Mouse (Mus musculus) kidney, embryonic 14.5 days (tissue): ENCODE measurements around the gene E2f8. TPM values are rescaled to one million over a fixed set of nuclear protein-coding genes. Genes with fewer than 3 reads are reported as not detected.

Experiments used
- ATAC-seq: fragments of 200-750 bp; cut with Nextera tagmentation; 2 replicates; pipeline ENCODE4 v1.8.0; 2017; ENCODE audit warnings: moderate number of reproducible peaks, mild to moderate bottlenecking, moderate TSS enrichment, moderate library complexity; ENCODE audit not compliant: low FRiP score, low TSS enrichment
- H3K27ac ChIP-seq: fragments of 300-500 bp; sonication (generic); 2 replicates; pipeline ENCODE4 v1.5.1; 2014; ENCODE audit warnings: low read depth, mild to moderate bottlenecking, low read length, moderate library complexity, mixed read lengths
- H3K27me3 ChIP-seq: fragments of 300-500 bp; sonication (generic); 2 replicates; pipeline ENCODE4 v1.6.1; 2014; ENCODE audit warnings: mild to moderate bottlenecking, low read length; ENCODE audit not compliant: control insufficient read depth, insufficient read depth
- H3K36me3 ChIP-seq: fragments of 300-500 bp; sonication (generic); 2 replicates; pipeline ENCODE4 v1.6.1; 2014; ENCODE audit warnings: low read length, mixed read lengths; ENCODE audit not compliant: control insufficient read depth, insufficient read depth
- H3K4me1 ChIP-seq: fragments of 300-500 bp; sonication (generic); 2 replicates; pipeline ENCODE4 v1.6.1; 2014; ENCODE audit warnings: low read length, mixed read lengths; ENCODE audit not compliant: control insufficient read depth, insufficient read depth
- H3K4me2 ChIP-seq: fragments of 300-500 bp; sonication (generic); replicated peaks from 2 replicates; pipeline ENCODE4 v1.6.1; 2014; ENCODE audit warnings: low read depth, mild to moderate bottlenecking, low read length
- H3K4me3 ChIP-seq: fragments of 300-500 bp; sonication (generic); 2 replicates; pipeline ENCODE4 v1.5.1; 2014; ENCODE audit warnings: mild to moderate bottlenecking, low read length
- H3K9ac ChIP-seq: fragments of 300-500 bp; sonication (generic); 2 replicates; pipeline ENCODE4 v1.6.1; 2014; ENCODE audit warnings: low read depth, mild to moderate bottlenecking, low read length, moderate library complexity
- H3K9me3 ChIP-seq: fragments of 300-500 bp; sonication (generic); 2 replicates; pipeline ENCODE4 v1.6.1; 2016; ENCODE audit warnings: low read length; ENCODE audit not compliant: control insufficient read depth
- WGBS: fragments of 180-500 bp; shearing (Covaris S2); extraction: QIAGEN DNeasy Blood & Tissue Kit; methylation state at CpG from one replicate; pipeline ENCODE4 v1.1.7; 2014; 5-methylcytosine and 5-hydroxymethylcytosine counted together
- polyA plus RNA-seq: library from polyadenylated mRNA; unstranded; fragments of >200 nt; fragmentation: Nextera tagmentation; extraction: Ambion mirVana; gene quantifications from 2 replicates; pipeline ENCODE4 v1.2.1, GENCODE M21; 2014

The E2f8 gene
- polyA plus RNA-seq, 1 experiment from 2014 or later, result 25.4 TPM

GRCm38 (mm10) chr7:48841538-48841937 is 39.9 kb downstream of the E2f8 start:
- WGBS, result 41% methylated on average over 4 of the region's 4 CpGs
- H3K27me3 ChIP-seq, result no peaks in the 10 kb centered on the region
- H3K36me3 ChIP-seq, result no peaks in the 10 kb centered on the region

GRCm38 (mm10) chr7:48840545-48840944 is 40.9 kb downstream of the E2f8 start:
- H3K9ac ChIP-seq, result no peak overlapping the region
- 0 out of 2 replicates have a peak, but pooled peaks cover 5% of the 10 kb centered on the region for H3K4me1 ChIP-seq
- no peak for ATAC-seq
- no peaks in the 10 kb centered on the region for H3K36me3 ChIP-seq
- 82% methylated on average over 2 of the region's 2 CpGs for WGBS
- H3K9me3 ChIP-seq, result no peaks in the 10 kb centered on the region
- H3K4me3 ChIP-seq, result no peak overlapping the region
- no peak overlapping the region for H3K27ac ChIP-seq
- H3K4me2 ChIP-seq, result no peak overlapping the region
- H3K27me3 ChIP-seq, result no peaks in the 10 kb centered on the region

More at GRCm38 (mm10) chr7:48841538-48841937, 39.9 kb downstream of the E2f8 start:
- no peak overlapping the region for H3K4me3 ChIP-seq
- H3K9ac ChIP-seq, result no peak overlapping the region
- H3K27ac ChIP-seq, result no peak overlapping the region
- no peaks in the 10 kb centered on the region for H3K9me3 ChIP-seq
- H3K4me2 ChIP-seq, result no peak overlapping the region
- 0 out of 2 replicates have a peak, but pooled peaks cover 5% of the 10 kb centered on the region for H3K4me1 ChIP-seq
- no peak for ATAC-seq

DNA sequence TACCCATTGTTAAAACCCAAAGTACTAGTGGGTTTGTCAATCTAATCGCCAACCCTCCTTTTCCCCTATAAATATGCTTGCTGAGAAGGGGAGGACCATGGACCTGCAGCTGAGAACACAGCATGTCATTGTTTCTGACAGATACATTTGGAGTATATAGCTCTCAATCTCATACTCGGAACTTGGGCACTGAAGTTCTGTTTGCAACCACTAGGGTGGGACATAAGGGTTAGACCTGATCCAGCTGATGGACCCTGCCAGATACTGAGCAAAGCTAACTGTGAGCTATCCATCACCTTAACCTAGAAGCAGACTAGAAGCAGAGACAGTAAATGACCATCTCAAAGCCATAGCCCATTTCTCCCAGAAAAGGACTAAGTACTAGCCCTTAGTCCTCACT is 43.0 kb downstream of the E2f8 start:
- no peaks in the 10 kb centered on the region for H3K9me3 ChIP-seq
- WGBS, result 67% methylated on average over 2 of the region's 2 CpGs
- no peak overlapping the region for H3K9ac ChIP-seq
- no peak overlapping the region for H3K4me2 ChIP-seq
- ATAC-seq, result no peak
- no peaks in the 10 kb centered on the region for H3K4me1 ChIP-seq
- no peak overlapping the region for H3K4me3 ChIP-seq
- H3K27ac ChIP-seq, result no peak overlapping the region
- H3K36me3 ChIP-seq, result no peaks in the 10 kb centered on the region
- H3K27me3 ChIP-seq, result no peaks in the 10 kb centered on the region

GRCm38 (mm10) chr7:48836949-48837348 is 44.4 kb downstream of the E2f8 start:
- no peak for ATAC-seq
- no peak overlapping the region for H3K27ac ChIP-seq
- no peaks in the 10 kb centered on the region for H3K4me1 ChIP-seq
- no peak overlapping the region for H3K4me3 ChIP-seq
- no peak overlapping the region for H3K4me2 ChIP-seq
- no peaks in the 10 kb centered on the region for H3K9me3 ChIP-seq
- H3K27me3 ChIP-seq, result no peaks in the 10 kb centered on the region
- no peak overlapping the region for H3K9ac ChIP-seq
- no peaks in the 10 kb centered on the region for H3K36me3 ChIP-seq
- 75% methylated on average over 6 of the region's 6 CpGs for WGBS

- Histone ChIP-seq H3K4me2 (no peak overlapping the region), H3K27me3 (no peaks in the 10 kb centered on the region), H3K9ac (no peak overlapping the region), H3K36me3 (no peaks in the 10 kb centered on the region), H3K9me3 (no peaks in the 10 kb centered on the region), H3K4me3 (no peak overlapping the region), H3K27ac (no peak overlapping the region), H3K4me1 (no peaks in the 10 kb centered on the region)
- 79% methylated on average over 12 of the region's 12 CpGs for WGBS
- ATAC-seq, result no peak
These were observed 46.3 kb downstream of the E2f8 start for GRCm38 (mm10) chr7:48834989-48835626.

- no peak overlapping the region for H3K4me2 ChIP-seq
- WGBS, result 71% methylated on average over 4 of the region's 4 CpGs
- ATAC-seq, result no peak
- no peak overlapping the region for H3K9ac ChIP-seq
- no peaks in the 10 kb centered on the region for H3K36me3 ChIP-seq
- H3K4me3 ChIP-seq, result no peak overlapping the region
- no peaks in the 10 kb centered on the region for H3K27me3 ChIP-seq
- H3K9me3 ChIP-seq, result no peaks in the 10 kb centered on the region
- no peak overlapping the region for H3K27ac ChIP-seq
- H3K4me1 ChIP-seq, result no peaks in the 10 kb centered on the region
These were observed 46.9 kb downstream of the E2f8 start for GRCm38 (mm10) chr7:48834371-48834970.

DNA sequence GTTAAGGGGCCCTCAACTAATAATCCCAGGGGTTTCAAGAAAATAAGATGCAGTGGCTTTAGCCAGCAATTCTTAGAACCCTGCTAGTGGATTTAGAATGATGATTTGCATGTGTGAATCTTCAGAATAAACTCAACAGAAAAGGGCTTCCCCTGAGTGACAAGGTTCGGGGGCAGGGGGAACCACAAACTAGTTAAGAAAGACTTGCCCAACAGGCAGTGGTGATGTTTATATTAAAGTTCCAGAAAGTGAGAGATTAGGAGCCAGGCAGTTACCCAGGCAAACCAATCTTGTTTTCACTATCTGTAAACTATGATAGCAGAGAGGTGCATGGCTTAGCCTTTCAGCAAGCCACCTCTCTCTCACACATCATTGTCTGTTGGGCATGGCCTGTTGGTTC is 48.7 kb downstream of the E2f8 start:
- Histone ChIP-seq H3K4me2 (no peak overlapping the region), H3K4me1 (no peaks in the 10 kb centered on the region), H3K4me3 (no peak overlapping the region), H3K27me3 (no peaks in the 10 kb centered on the region), H3K9me3 (no peaks in the 10 kb centered on the region), H3K9ac (no peak overlapping the region), H3K27ac (no peak overlapping the region), H3K36me3 (peaks cover 3% of the 10 kb centered on the region)
- ATAC-seq, result no peak
- 77% methylated on average over 1 of the region's 1 CpGs for WGBS

DNA sequence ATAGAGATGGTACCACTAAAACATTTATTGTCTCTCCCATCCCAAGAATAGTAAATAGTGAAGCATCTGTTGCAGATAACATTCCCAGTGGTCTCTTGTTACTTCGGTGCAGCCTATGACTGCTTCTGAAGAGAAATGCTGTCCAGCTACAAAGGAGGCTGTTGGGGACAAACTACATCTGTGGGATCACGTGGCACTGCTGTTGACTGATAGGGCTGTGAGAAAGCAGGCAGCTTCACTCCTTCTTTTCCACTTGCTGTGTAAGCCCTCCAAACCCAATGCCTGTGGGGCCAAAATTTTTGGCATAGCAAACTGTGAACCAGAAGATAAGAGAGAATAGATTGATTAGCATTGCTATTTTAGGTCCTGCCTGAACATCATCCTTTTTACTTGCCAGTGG is 51.0 kb downstream of the E2f8 start:
- Histone ChIP-seq H3K27ac (no peak overlapping the region), H3K4me3 (no peak overlapping the region), H3K36me3 (peaks cover 23% of the 10 kb centered on the region), H3K4me2 (no peak overlapping the region), H3K9ac (no peak overlapping the region), H3K9me3 (no peaks in the 10 kb centered on the region), H3K4me1 (no peaks in the 10 kb centered on the region), H3K27me3 (no peaks in the 10 kb centered on the region)
- no peak for ATAC-seq
- 47% methylated on average over 2 of the region's 2 CpGs for WGBS

DNA sequence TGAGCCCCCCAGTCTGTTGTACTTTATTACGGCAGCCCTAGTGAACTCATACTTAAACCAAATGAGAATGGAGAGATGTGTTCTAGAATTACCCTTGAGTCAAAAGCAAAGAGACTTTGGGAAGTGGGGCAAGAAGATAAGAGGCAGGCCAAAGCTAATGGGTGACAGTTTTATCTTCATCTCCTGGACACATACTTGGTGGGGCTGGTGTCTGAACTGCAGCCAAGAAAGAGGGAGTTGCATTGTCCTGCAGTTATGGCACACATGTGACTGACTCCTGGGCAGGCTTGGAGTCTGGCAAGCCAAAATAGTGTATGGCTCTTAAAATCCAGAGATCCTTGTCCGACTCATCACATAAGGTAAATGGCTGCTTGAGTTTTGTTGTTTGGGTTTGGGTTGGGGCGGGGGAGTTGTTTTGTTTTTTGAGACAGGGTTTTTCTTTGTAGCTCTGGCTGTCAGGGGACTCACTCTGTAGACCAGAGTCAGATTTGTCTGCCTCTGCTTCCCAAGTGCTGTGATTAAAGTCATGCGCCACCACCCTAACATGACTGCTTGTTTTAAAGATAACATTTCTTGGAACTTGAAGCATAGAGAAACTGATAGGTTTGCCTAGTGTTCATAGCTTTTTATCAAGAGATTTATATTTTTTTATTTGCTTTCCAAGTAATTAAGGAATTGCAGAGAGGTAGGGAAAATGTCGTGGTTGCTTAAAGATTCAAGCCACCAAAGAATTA is 52.1 kb downstream of the E2f8 start:
- 73% methylated on average over 5 of the region's 5 CpGs for WGBS
- peaks cover 34% of the 10 kb centered on the region for H3K36me3 ChIP-seq
- no peaks in the 10 kb centered on the region for H3K4me1 ChIP-seq
- no peaks in the 10 kb centered on the region for H3K27me3 ChIP-seq
- no peak overlapping the region for H3K9ac ChIP-seq
- no peaks in the 10 kb centered on the region for H3K9me3 ChIP-seq
- H3K4me3 ChIP-seq, result no peak overlapping the region
- no peak overlapping the region for H3K4me2 ChIP-seq
- no peak overlapping the region for H3K27ac ChIP-seq
- ATAC-seq, result no peak
